Mouse (Mus musculus) embryonic fibroblast, embryonic 13.5 days (primary cell): ENCODE data around the gene Prss36.

Experiments used
- CTCF ChIP-seq: IDR thresholded peaks from 2 replicates; pipeline ENCODE4 v1.5.1; 2011; ENCODE audit warnings: mild to moderate bottlenecking, control low read depth, low read length, moderate library complexity, borderline replicate concordance; ENCODE audit not compliant: insufficient read depth
- POLR2A ChIP-seq: IDR thresholded peaks from 2 replicates; pipeline ENCODE4 v1.6.1; 2011; ENCODE audit warnings: low read depth, mild to moderate bottlenecking, control low read depth, low read length, moderate library complexity

- TF ChIP-seq CTCF (peak; percentile 14; the same call in 1 of the 2 replicates), POLR2A (peak; percentile 27; the same call in 1 of the 2 replicates)
Measured at GRCm38 (mm10) chr7:127991643-127992487, 45.3 kb upstream of the Prss36 start.
